Mouse (Mus musculus) heart, adult 2 months (tissue): ENCODE results near the gene P2ry6.

ENCODE experiments used
- CTCF ChIP-seq: fragments of 200-600 bp; IDR thresholded peaks from 2 replicates; pipeline ENCODE4 v1.8.1; 2022; ENCODE audit warnings: antibody characterized with exemption, mild to moderate bottlenecking, moderate library complexity
- EP300 ChIP-seq: fragments of 200-500 bp; IDR thresholded peaks from 2 replicates; pipeline ENCODE4 v1.6.1; 2011; ENCODE audit warnings: low read depth, low read length, control low read depth; ENCODE audit not compliant: insufficient read depth
- POLR2A ChIP-seq: fragments of 200-500 bp; IDR thresholded peaks from 2 replicates; pipeline ENCODE4 v1.6.1; 2011; ENCODE audit warnings: mild to moderate bottlenecking, low read depth, low read length, control low read depth; ENCODE audit not compliant: insufficient read depth

DNA sequence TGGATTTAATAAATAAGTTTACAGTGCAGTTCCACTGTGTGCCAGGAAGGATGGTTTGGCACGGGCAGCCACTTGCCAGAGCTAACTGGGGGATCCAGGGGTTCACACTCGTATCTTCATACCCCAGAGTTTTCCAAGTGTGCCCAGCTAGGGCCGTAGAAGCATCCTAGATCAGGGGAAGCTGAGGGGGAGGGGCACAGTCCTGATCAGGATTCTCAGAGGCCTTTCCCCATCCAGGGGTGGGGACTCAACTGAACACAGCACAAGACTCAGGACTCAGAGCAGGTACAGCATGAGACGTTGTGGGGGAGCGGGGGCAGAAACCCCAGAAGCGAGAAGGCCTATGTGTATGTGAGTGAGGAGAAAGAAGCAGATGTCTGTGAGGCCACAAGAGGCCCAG, 56.7 kb downstream of the P2ry6 start:
- TF ChIP-seq CTCF (no peak), POLR2A (no peak), EP300 (no peak)
